Mouse (Mus musculus) kidney, adult 2 months (tissue): ENCODE data around the gene Apoa1. TPM values are rescaled to one million over a fixed set of nuclear protein-coding genes. Genes with fewer than 3 reads are reported as not detected.
A peak's percentile ranks its signal among the peaks of the same experiment; 100 is the strongest.

Experiments used
- DNase-seq: peaks from one replicate; pipeline ENCODE4 v3.0.0; 2021
- H3K27ac ChIP-seq: fragments of 200-500 bp; 2 replicates; pipeline ENCODE4 v1.5.1; 2012; ENCODE audit warnings: low read depth, low read length, control low read depth, inconsistent platforms; ENCODE audit not compliant: insufficient read depth
- H3K27me3 ChIP-seq: fragments of 200-500 bp; replicated peaks from 2 replicates; pipeline ENCODE4 v1.6.1; 2012; ENCODE audit warnings: mild to moderate bottlenecking, moderate library complexity, low read length, inconsistent platforms; ENCODE audit not compliant: control insufficient read depth, insufficient read depth
- H3K36me3 ChIP-seq: fragments of 200-500 bp; 2 replicates; pipeline ENCODE4 v1.6.1; 2012; ENCODE audit warnings: mild to moderate bottlenecking, moderate library complexity, low read length, inconsistent platforms; ENCODE audit not compliant: control insufficient read depth, insufficient read depth
- H3K4me1 ChIP-seq: fragments of 200-500 bp; 2 replicates; pipeline ENCODE4 v1.6.1; 2011; ENCODE audit warnings: low read length; ENCODE audit not compliant: control insufficient read depth, insufficient read depth
- H3K4me3 ChIP-seq: fragments of 200-500 bp; 2 replicates; pipeline ENCODE4 v1.5.1; 2011; ENCODE audit warnings: mild to moderate bottlenecking, low read depth, low read length, control low read depth; ENCODE audit not compliant: insufficient read depth
- CTCF ChIP-seq: fragments of 200-500 bp; conservative IDR thresholded peaks from 2 replicates; pipeline ENCODE4 v1.5.1; 2011; ENCODE audit warnings: low read depth, mild to moderate bottlenecking, control low read depth, low read length, moderate library complexity, mixed read lengths; ENCODE audit not compliant: insufficient read depth, insufficient read length
- POLR2A ChIP-seq: fragments of 200-500 bp; IDR thresholded peaks from one replicate; pipeline ENCODE4 v1.6.1; 2011; ENCODE audit warnings: low read depth, low read length, control low read depth
- WGBS: fragments of 180-500 bp; shearing (Covaris S2); methylation state at CpG from one replicate; pipeline ENCODE4 v1.1.7; 2018; 5-methylcytosine and 5-hydroxymethylcytosine counted together
- polyA plus RNA-seq: library from polyadenylated mRNA; depleted of rRNA; stranded (reverse); fragments of >200 nt; gene quantifications from 2 replicates; pipeline ENCODE4 v1.2.3, GENCODE M21; 2012

The Apoa1 gene
- polyA plus RNA-seq, 1 experiment = 1.0 TPM

- DNase-seq = no peak
- Histone ChIP-seq H3K27me3 (no peaks in the 10 kb centered on the region), H3K4me1 (no peaks in the 10 kb centered on the region), H3K4me3 (no peak overlapping the region), H3K27ac (no peak overlapping the region), H3K36me3 (no peaks in the 10 kb centered on the region)
- WGBS = 83% methylated on average over 10 of the region's 10 CpGs
- no peak for TF ChIP-seq CTCF
- TF ChIP-seq POLR2A = no peak
These were observed 39.0 kb upstream of the Apoa1 start for GRCm38 (mm10) chr9:46189381-46189780.

- Histone ChIP-seq H3K4me3 (no peak overlapping the region), H3K27me3 (no peaks in the 10 kb centered on the region), H3K27ac (no peak overlapping the region), H3K4me1 (no peaks in the 10 kb centered on the region), H3K36me3 (peaks cover 2% of the 10 kb centered on the region; the same call in 1 of the 2 replicates)
- WGBS = 54% methylated on average over 8 of the region's 8 CpGs
- no peak for DNase-seq
- TF ChIP-seq POLR2A (no peak), CTCF (no peak)
These were observed 37.1 kb upstream of the Apoa1 start for GRCm38 (mm10) chr9:46191234-46191633.

DNA sequence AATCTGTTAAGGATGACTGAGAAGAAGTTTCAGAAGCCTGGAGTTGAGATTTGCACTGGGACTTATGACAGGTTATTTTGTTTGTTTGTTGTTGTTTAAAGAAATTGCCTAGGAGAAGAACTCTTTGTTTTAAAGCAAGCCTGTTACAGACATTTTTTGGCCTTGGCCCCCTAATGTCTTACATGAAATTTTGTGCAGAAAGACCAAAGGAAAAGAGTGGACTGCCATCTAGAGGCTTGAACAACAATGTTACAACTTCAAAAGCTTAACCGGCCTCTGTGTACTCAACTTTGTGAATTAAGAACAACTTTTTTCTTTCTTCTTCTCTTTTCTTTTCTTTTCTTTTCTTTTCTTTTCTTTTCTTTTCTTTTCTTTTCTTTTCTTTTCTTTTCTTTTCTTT, 36.7 kb upstream of the Apoa1 start:
- 13% methylated on average over 1 of the region's 1 CpGs for WGBS
- Histone ChIP-seq H3K27ac (no peak overlapping the region), H3K27me3 (no peaks in the 10 kb centered on the region), H3K4me1 (no peaks in the 10 kb centered on the region), H3K4me3 (no peak overlapping the region), H3K36me3 (peaks cover 2% of the 10 kb centered on the region; the same call in 1 of the 2 replicates)
- TF ChIP-seq POLR2A (no peak), CTCF (0 out of 2 replicates have a peak, but pooled peaks have one; percentile 25)
- peak; percentile 52 for DNase-seq

GRCm38 (mm10) chr9:46192642-46193041, 35.7 kb upstream of the Apoa1 start:
- TF ChIP-seq POLR2A (no peak), CTCF (no peak)
- no peaks in the 10 kb centered on the region for H3K27me3 ChIP-seq
- H3K4me3 ChIP-seq = no peak overlapping the region
- H3K36me3 ChIP-seq = peaks cover 2% of the 10 kb centered on the region; the same call in 1 of the 2 replicates
- DNase-seq = no peak
- WGBS = 74% methylated on average over 6 of the region's 6 CpGs
- H3K27ac ChIP-seq = no peak overlapping the region
- H3K4me1 ChIP-seq = no peaks in the 10 kb centered on the region

- H3K27ac ChIP-seq = no peak overlapping the region
- H3K4me3 ChIP-seq = no peak overlapping the region
- no peak for DNase-seq
- TF ChIP-seq POLR2A = no peak
- no peak for TF ChIP-seq CTCF
- no peaks in the 10 kb centered on the region for H3K27me3 ChIP-seq
- no peaks in the 10 kb centered on the region for H3K4me1 ChIP-seq
- H3K36me3 ChIP-seq = peaks cover 4% of the 10 kb centered on the region
- 68% methylated on average over 9 of the region's 9 CpGs for WGBS
These were observed 33.6 kb upstream of the Apoa1 start for GRCm38 (mm10) chr9:46194809-46195208.

GRCm38 (mm10) chr9:46196699-46197169, 31.6 kb upstream of the Apoa1 start:
- peak; percentile 57 for DNase-seq
- no peak overlapping the region for H3K4me3 ChIP-seq
- WGBS = 55% methylated on average over 12 of the region's 12 CpGs
- no peaks in the 10 kb centered on the region for H3K27me3 ChIP-seq
- H3K4me1 ChIP-seq = no peaks in the 10 kb centered on the region
- H3K27ac ChIP-seq = peak overlapping the region; percentile 51
- peaks cover 4% of the 10 kb centered on the region for H3K36me3 ChIP-seq
- TF ChIP-seq CTCF = no peak
- no peak for TF ChIP-seq POLR2A

DNA sequence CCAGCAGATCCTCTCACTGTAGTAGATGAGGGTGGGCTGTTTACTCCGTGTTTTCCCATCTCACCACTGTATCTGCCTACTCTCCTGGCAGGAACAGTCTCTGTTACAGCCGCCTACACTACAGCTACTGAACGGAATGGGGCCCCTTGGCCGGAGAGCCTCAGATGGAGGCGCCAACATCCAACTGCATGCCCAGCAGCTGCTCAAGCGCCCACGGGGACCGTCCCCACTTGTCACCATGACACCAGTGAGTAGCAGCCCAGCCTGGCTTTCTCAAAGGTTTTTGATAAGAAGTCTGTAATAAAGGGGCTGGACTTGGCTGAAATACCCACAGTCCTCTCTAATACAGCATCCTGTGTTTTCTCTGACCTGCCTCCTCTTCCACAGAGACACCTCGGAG, 29.9 kb upstream of the Apoa1 start:
- H3K27me3 ChIP-seq = no peaks in the 10 kb centered on the region
- no peak overlapping the region for H3K27ac ChIP-seq
- DNase-seq = no peak
- peaks cover 4% of the 10 kb centered on the region for H3K36me3 ChIP-seq
- H3K4me3 ChIP-seq = no peak overlapping the region
- 87% methylated on average over 9 of the region's 9 CpGs for WGBS
- no peaks in the 10 kb centered on the region for H3K4me1 ChIP-seq
- TF ChIP-seq CTCF (no peak), POLR2A (no peak)
